In genomic region chr3:109355158-109355557, GRCm38 (mm10) we compare ENCODE assay signal across 29 mouse cellular contexts. TPM values are rescaled to one million over a fixed set of nuclear protein-coding genes. Genes with fewer than 3 reads are reported as not detected.
DNase-seq lines count a peak whose midpoint lies in the region; ATAC-seq lines count a peak whose summit lies in the region.
"Had no signal": no experiment of that assay in that cellular context is flagged by ENCODE, and none has a peak within 500 bp of the region (broad histone marks: within the 10 kb centered on the region; RNA-seq: fewer than 3 reads in every experiment).

No protein-coding gene starts in this region.

- H3K27me3 ChIP-seq in hindbrain, embryonic 16.5 days (replicated peaks; ENCODE audit: control insufficient read depth, insufficient read depth, low read length) = no peaks in the 10 kb centered on the region
- H3K27me3 ChIP-seq in hindbrain, embryonic 12.5 days = no peaks in the 10 kb centered on the region
- H3K27me3 ChIP-seq in neural tube, embryonic 14.5 days (ENCODE audit: control insufficient read depth, insufficient read depth, low read length) = no peaks in the 10 kb centered on the region
- H3K27me3 ChIP-seq in neural tube, embryonic 15.5 days (replicated peaks) = no peaks in the 10 kb centered on the region
- H3K27me3 ChIP-seq: CH12.LX; embryonic facial prominence, embryonic 13.5 days; embryonic facial prominence, embryonic 15.5 days; forebrain, embryonic 12.5 days; Patski had no signal

- H3K27ac ChIP-seq in hindbrain, embryonic 16.5 days (ENCODE audit: low read depth, low read length) = no peak overlapping the region
- no peak overlapping the region for H3K27ac ChIP-seq in hindbrain, embryonic 12.5 days
- H3K27ac ChIP-seq in neural tube, embryonic 14.5 days (ENCODE audit: low read depth, low read length) = no peak overlapping the region
- no peak overlapping the region for H3K27ac ChIP-seq in neural tube, embryonic 15.5 days (replicated peaks)
- H3K27ac ChIP-seq: embryonic facial prominence, embryonic 13.5 days; embryonic facial prominence, embryonic 15.5 days; forebrain, embryonic 10.5 days; forebrain, embryonic 12.5 days had no signal

- H3K36me3 ChIP-seq in hindbrain, embryonic 16.5 days (ENCODE audit: control insufficient read depth, insufficient read depth, low read length) = no peaks in the 10 kb centered on the region
- no peaks in the 10 kb centered on the region for H3K36me3 ChIP-seq in hindbrain, embryonic 12.5 days
- H3K36me3 ChIP-seq in neural tube, embryonic 14.5 days (ENCODE audit: control insufficient read depth, insufficient read depth, low read length) = no peaks in the 10 kb centered on the region
- no peaks in the 10 kb centered on the region for H3K36me3 ChIP-seq in neural tube, embryonic 15.5 days
- H3K36me3 ChIP-seq: embryonic facial prominence, embryonic 13.5 days; embryonic facial prominence, embryonic 15.5 days; forebrain, embryonic 10.5 days; forebrain, embryonic 12.5 days; G1E had no signal

- DNase-seq in frontal cortex, postnatal 36 days (ENCODE audit: low spot score in 2 of 2) = no peak
- DNase-seq in right cerebral cortex, postnatal 25 days = no peak
- DNase-seq: adrenal gland, adult 8-10 months; adrenal gland, postnatal 14 days; adrenal gland, postnatal 36 days; B cell, adult 2 months; cerebellum, adult 11 months; cerebellum, adult 18-20 months; cerebellum, adult 8-10 months; cerebellum, adult 9-11 months; cerebellum, postnatal 14 days; cerebellum, postnatal 36 days; embryo, embryonic 11 days had no signal

- peak; percentile 70 for ATAC-seq in frontal cortex, adult (ENCODE audit: low TSS enrichment)
- ATAC-seq in hindbrain, embryonic 16.5 days = peak; percentile 42; the same call in 1 of the 2 replicates
- ATAC-seq in hindbrain, embryonic 12.5 days (ENCODE audit: low FRiP score) = no peak
- ATAC-seq in neural tube, embryonic 14.5 days (ENCODE audit: low read depth) = peak; percentile 69; the same call in 1 of the 2 replicates
- no peak; the same call in 1 of the 2 replicates for ATAC-seq in neural tube, embryonic 15.5 days (ENCODE audit: low FRiP score)
- ATAC-seq: activated CD4-positive, CD25-positive, alpha-beta regulatory T cell, adult 4 months; CD4-positive, CD25-positive, alpha-beta regulatory T cell, adult 4 months; forebrain, embryonic 14.5 days; Patski had no signal

- no peak overlapping the region for H3K4me2 ChIP-seq in hindbrain, embryonic 16.5 days (ENCODE audit: low read length)
- no peak overlapping the region for H3K4me2 ChIP-seq in hindbrain, embryonic 12.5 days (replicated peaks)
- no peak overlapping the region for H3K4me2 ChIP-seq in neural tube, embryonic 14.5 days (ENCODE audit: low read depth, low read length)
- H3K4me2 ChIP-seq in neural tube, embryonic 15.5 days = no peak overlapping the region
- H3K4me2 ChIP-seq: embryonic facial prominence, embryonic 13.5 days; embryonic facial prominence, embryonic 15.5 days; forebrain, embryonic 12.5 days had no signal

- H3K4me3 ChIP-seq in hindbrain, embryonic 16.5 days (ENCODE audit: low read length) = no peak overlapping the region
- no peak overlapping the region for H3K4me3 ChIP-seq in hindbrain, embryonic 12.5 days
- H3K4me3 ChIP-seq in neural tube, embryonic 14.5 days (ENCODE audit: low read depth, low read length) = no peak overlapping the region
- H3K4me3 ChIP-seq in neural tube, embryonic 15.5 days (replicated peaks) = no peak overlapping the region
- H3K4me3 ChIP-seq: embryonic facial prominence, embryonic 13.5 days; embryonic facial prominence, embryonic 15.5 days; erythroblast, embryonic 14.5 days; forebrain, embryonic 10.5 days; forebrain, embryonic 12.5 days had no signal

- H3K9ac ChIP-seq in hindbrain, embryonic 16.5 days (ENCODE audit: low read depth, low read length) = no peak overlapping the region
- H3K9ac ChIP-seq in hindbrain, embryonic 12.5 days = no peak overlapping the region
- no peak overlapping the region for H3K9ac ChIP-seq in neural tube, embryonic 14.5 days (replicated peaks; ENCODE audit: low read depth, low read length)
- no peak overlapping the region for H3K9ac ChIP-seq in neural tube, embryonic 15.5 days (replicated peaks)
- H3K9ac ChIP-seq: embryonic facial prominence, embryonic 13.5 days; embryonic facial prominence, embryonic 15.5 days; forebrain, embryonic 12.5 days had no signal

- whole genome bisulfite sequencing in hindbrain, embryonic 16.5 days = 72% methylated on average over 5 of the region's 5 CpGs
- WGBS in hindbrain, embryonic 12.5 days = 79% methylated on average over 5 of the region's 5 CpGs
- 78% methylated on average over 5 of the region's 5 CpGs for WGBS in neural tube, embryonic 14.5 days
- 72% methylated on average over 5 of the region's 5 CpGs for WGBS in neural tube, embryonic 15.5 days

- H3K9me3 ChIP-seq in hindbrain, embryonic 16.5 days (ENCODE audit: control insufficient read depth, low read length) = no peaks in the 10 kb centered on the region
- no peaks in the 10 kb centered on the region for H3K9me3 ChIP-seq in hindbrain, embryonic 12.5 days (replicated peaks)
- no peaks in the 10 kb centered on the region for H3K9me3 ChIP-seq in neural tube, embryonic 14.5 days (ENCODE audit: control insufficient read depth, low read length)
- no peaks in the 10 kb centered on the region for H3K9me3 ChIP-seq in neural tube, embryonic 15.5 days (replicated peaks)
- H3K9me3 ChIP-seq: embryonic facial prominence, embryonic 13.5 days; embryonic facial prominence, embryonic 15.5 days; forebrain, embryonic 10.5 days; forebrain, embryonic 12.5 days had no signal

- no peaks in the 10 kb centered on the region for H3K4me1 ChIP-seq in hindbrain, embryonic 16.5 days (ENCODE audit: control insufficient read depth, insufficient read depth, low read depth, low read length)
- no peaks in the 10 kb centered on the region for H3K4me1 ChIP-seq in hindbrain, embryonic 12.5 days
- no peaks in the 10 kb centered on the region for H3K4me1 ChIP-seq in neural tube, embryonic 14.5 days (ENCODE audit: control insufficient read depth, insufficient read depth, low read length)
- peaks cover 4% of the 10 kb centered on the region; the same call in 1 of the 2 replicates for H3K4me1 ChIP-seq in neural tube, embryonic 15.5 days
- H3K4me1 ChIP-seq: embryonic facial prominence, embryonic 13.5 days; embryonic facial prominence, embryonic 15.5 days; forebrain, embryonic 10.5 days; forebrain, embryonic 12.5 days had no signal

RNA-seq across cellular contexts. Expression of gene Vav3, which starts 14.7 kb away (rescaled TPM):
- polyA plus RNA-seq in hindbrain, embryonic 16.5 days (2015; fragmentation: Nextera tagmentation; extraction: Ambion mirVana) = 10.3 and 13.7 TPM in 2 replicates
- polyA plus RNA-seq in hindbrain, embryonic 12.5 days (2016; fragmentation: Nextera tagmentation; extraction: Ambion mirVana) = 24.0 and 26.3 TPM in 2 replicates
- 13.3 and 19.3 TPM in 2 replicates for polyA plus RNA-seq in neural tube, embryonic 14.5 days (2014; fragmentation: Nextera tagmentation; extraction: Ambion mirVana)
- 11.3 and 13.2 TPM in 2 replicates for polyA plus RNA-seq in neural tube, embryonic 15.5 days (2015; fragmentation: Nextera tagmentation; extraction: Ambion mirVana)
- polyA plus RNA-seq: erythroblast, embryonic 14.5 days; G1E had no signal

Comparison
In these comparisons a context has a peak if more than half of its experiments do, and no peak if none do; other contexts are left out.
1. ATAC-seq: peak in frontal cortex, adult (single experiment), hindbrain, embryonic 16.5 days (single experiment) and neural tube, embryonic 14.5 days (single experiment); none in hindbrain, embryonic 12.5 days (single experiment) and neural tube, embryonic 15.5 days (single experiment).